Mouse (Mus musculus) lung, adult 2 months (tissue): ENCODE data around the gene Sh3yl1.
A peak's percentile ranks its signal among the peaks of the same experiment; 100 is the strongest.

Experiments used
- CTCF ChIP-seq: fragments of 200-500 bp; IDR thresholded peaks from 2 replicates; pipeline ENCODE4 v1.5.1; 2011; ENCODE audit warnings: mild to moderate bottlenecking, low read length, control low read depth; ENCODE audit not compliant: insufficient read depth
- POLR2A ChIP-seq: fragments of 200-500 bp; IDR thresholded peaks from 2 replicates; pipeline ENCODE4 v1.6.1; 2011; ENCODE audit warnings: low read depth, mild to moderate bottlenecking, control low read depth, low read length, borderline replicate concordance; ENCODE audit errors: extremely low read depth

- TF ChIP-seq CTCF (no peak), POLR2A (peak; percentile 64; the same call in 1 of the 2 replicates)
These were observed at the start of gene Sh3yl1, which contains the start of gene Acp1 for GRCm38 (mm10) chr12:30911261-30912047.
